Mouse (Mus musculus) forebrain, embryonic 14.5 days (tissue): ENCODE data around the gene Mcm3ap. TPM values are rescaled to one million over a fixed set of nuclear protein-coding genes. Genes with fewer than 3 reads are reported as not detected.

ENCODE experiments used
- ATAC-seq: fragments of 200-750 bp; cut with Nextera tagmentation; 2 replicates; pipeline ENCODE4 v1.8.0; 2017; ENCODE audit warnings: mild to moderate bottlenecking, moderate library complexity
- DNase-seq: peaks from one replicate; pipeline ENCODE4 v3.0.0-alpha.2; 2015; ENCODE audit warnings: low spot score
- H3K27ac ChIP-seq: fragments of 300-500 bp; sonication (generic); 2 replicates; pipeline ENCODE4 v1.5.1; 2014; ENCODE audit warnings: low read depth, mild to moderate bottlenecking, control low read depth, low read length, moderate library complexity
- H3K27me3 ChIP-seq: fragments of 300-500 bp; sonication (generic); replicated peaks from 2 replicates; pipeline ENCODE4 v1.6.1; 2014; ENCODE audit warnings: low read length, control low read depth, mixed read lengths; ENCODE audit not compliant: control insufficient read depth, insufficient read depth
- H3K36me3 ChIP-seq: fragments of 300-500 bp; sonication (generic); 2 replicates; pipeline ENCODE4 v1.6.1; 2014; ENCODE audit warnings: low read length, control low read depth; ENCODE audit not compliant: control insufficient read depth, insufficient read depth
- H3K4me1 ChIP-seq: fragments of 300-500 bp; sonication (generic); 2 replicates; pipeline ENCODE4 v1.6.1; 2014; ENCODE audit warnings: antibody characterized with exemption, low read length, control low read depth; ENCODE audit not compliant: control insufficient read depth, insufficient read depth
- H3K4me2 ChIP-seq: fragments of 300-500 bp; sonication (generic); 2 replicates; pipeline ENCODE4 v1.6.1; 2014; ENCODE audit warnings: mild to moderate bottlenecking, control low read depth, low read length
- H3K4me3 ChIP-seq: fragments of 300-500 bp; sonication (generic); 2 replicates; pipeline ENCODE4 v1.5.1; 2014; ENCODE audit warnings: low read depth, low read length, control low read depth
- H3K9ac ChIP-seq: fragments of 300-500 bp; sonication (generic); 2 replicates; pipeline ENCODE4 v1.6.1; 2014; ENCODE audit warnings: mild to moderate bottlenecking, low read length, control low read depth, moderate library complexity
- H3K9me3 ChIP-seq: fragments of 300-500 bp; sonication (generic); replicated peaks from 2 replicates; pipeline ENCODE4 v1.6.1; 2016; ENCODE audit warnings: low read length, control low read depth, mixed read lengths; ENCODE audit not compliant: control insufficient read depth
- whole genome bisulfite sequencing: fragments of 180-500 bp; shearing (Covaris S2); extraction: QIAGEN DNeasy Blood & Tissue Kit; methylation state at CpG from one replicate; pipeline ENCODE4 v1.1.7; 2014; 5-methylcytosine and 5-hydroxymethylcytosine counted together
- polyA plus RNA-seq: library from polyadenylated mRNA; unstranded; fragments of >200 nt; fragmentation: Nextera tagmentation; extraction: Ambion mirVana; gene quantifications from 2 replicates; pipeline ENCODE4 v1.2.1, GENCODE M21; 2014

The Mcm3ap gene
- polyA plus RNA-seq, 1 experiment from 2014 or later: 65.3 TPM

DNA sequence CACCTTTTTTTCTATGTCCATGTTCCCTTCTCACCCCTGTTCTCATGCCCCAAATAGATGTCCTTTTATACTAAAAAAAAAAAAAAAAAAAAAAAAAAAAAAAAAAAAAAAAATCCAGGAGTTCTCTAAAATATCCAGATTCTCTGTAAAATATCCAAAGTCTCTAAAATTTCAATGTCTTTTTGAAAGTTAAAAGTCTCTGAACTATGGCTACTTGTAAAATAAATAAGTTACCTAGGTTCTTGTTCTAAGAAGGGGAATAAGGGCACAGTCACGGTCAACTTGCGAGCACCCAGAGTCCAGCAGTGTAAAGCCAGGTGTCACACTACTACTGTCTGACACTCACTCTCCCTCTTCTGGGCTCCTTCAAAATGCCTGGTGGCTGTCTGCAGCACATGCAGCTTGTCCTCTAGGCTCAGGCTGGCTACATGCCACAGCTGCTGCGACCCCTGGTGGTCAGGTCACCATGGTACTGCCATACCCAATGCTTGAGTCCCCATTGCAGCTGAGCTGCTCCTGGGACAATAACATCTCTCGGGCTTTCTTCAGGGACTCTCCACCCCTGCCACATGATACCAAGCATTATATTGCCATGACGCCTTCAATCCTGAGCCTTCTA is 44.3 kb downstream of the Mcm3ap start:
- peaks cover 74% of the 10 kb centered on the region for H3K36me3 ChIP-seq

DNA sequence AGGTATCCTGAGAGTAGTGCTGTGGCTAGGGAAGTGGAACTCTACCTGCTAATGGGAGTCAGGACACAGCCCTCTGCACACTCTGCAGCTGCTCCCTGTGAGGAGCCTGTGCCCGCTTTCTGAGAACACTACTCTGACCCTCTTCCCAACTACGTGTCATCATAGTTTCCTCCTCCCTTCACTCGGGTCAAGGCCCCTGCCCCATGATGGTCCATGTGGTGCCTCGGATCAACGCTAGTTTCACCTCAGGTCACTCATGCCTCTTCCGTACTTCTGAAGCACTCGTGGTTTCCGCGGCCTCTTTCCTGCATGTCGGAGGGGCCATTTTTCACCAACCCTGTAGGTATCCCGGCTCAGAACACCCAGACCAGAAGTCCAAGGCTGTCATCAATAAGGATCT is 62.2 kb downstream of the Mcm3ap start:
- Histone ChIP-seq H3K9ac (peak overlapping the region; percentile 25), H3K4me1 (peaks cover 4% of the 10 kb centered on the region; the same call in 1 of the 2 replicates), H3K27me3 (no peaks in the 10 kb centered on the region), H3K27ac (0 out of 2 replicates have a peak overlapping the region, but pooled peaks have one; percentile 2), H3K9me3 (no peaks in the 10 kb centered on the region), H3K4me3 (peak overlapping the region; percentile 69), H3K4me2 (peak overlapping the region; percentile 82), H3K36me3 (peaks cover 20% of the 10 kb centered on the region)
- ATAC-seq (no peak), DNase-seq (no peak)
- 4% methylated on average over 11 of the region's 11 CpGs for WGBS

More for the DNA sequence above, 44.3 kb downstream of the Mcm3ap start:
- 43% methylated on average over 5 of the region's 5 CpGs for WGBS
- H3K9me3 ChIP-seq: no peaks in the 10 kb centered on the region
- no peak overlapping the region for H3K27ac ChIP-seq
- H3K27me3 ChIP-seq: no peaks in the 10 kb centered on the region
- no peak overlapping the region for H3K9ac ChIP-seq
- no peak overlapping the region for H3K4me3 ChIP-seq
- peak; percentile 70 for ATAC-seq
- no peak overlapping the region for H3K4me2 ChIP-seq
- peak; percentile 71 for DNase-seq
- H3K4me1 ChIP-seq: no peaks in the 10 kb centered on the region

DNA sequence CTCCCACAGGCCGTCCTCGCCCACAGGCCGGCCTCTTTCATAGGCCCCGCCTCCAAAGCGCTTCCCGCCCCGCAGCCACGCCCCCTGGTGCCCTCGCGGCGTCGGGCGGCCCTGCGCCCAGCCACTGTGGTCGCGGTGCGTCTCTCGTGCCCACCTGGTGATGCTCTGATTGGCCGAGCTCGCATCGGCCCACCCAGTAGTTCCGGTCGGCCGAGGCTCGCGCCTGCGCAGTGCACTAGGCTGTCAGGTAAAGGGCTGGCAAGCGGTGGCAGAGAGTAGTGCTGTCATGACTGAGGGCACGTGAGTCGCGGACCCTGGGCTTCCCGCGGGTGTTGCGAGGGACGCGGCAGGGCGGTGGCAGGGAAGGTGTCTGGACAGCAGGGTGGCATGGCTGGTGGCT is 62.6 kb downstream of the Mcm3ap start, which contains the start of gene Lss:
TSS of gene Lss (plus strand) at position 214 of the 400 bp plus-strand sequence.
- Histone ChIP-seq H3K9me3 (no peaks in the 10 kb centered on the region), H3K27ac (peak within 1 kb of the TSS; percentile 82), H3K4me2 (peak within 1 kb of the TSS; percentile 82), H3K9ac (peak within 1 kb of the TSS; percentile 79), H3K36me3 (peaks cover 25% of the 10 kb centered on the region), H3K27me3 (no peaks in the 10 kb centered on the region), H3K4me1 (peaks cover 4% of the 10 kb centered on the region; the same call in 1 of the 2 replicates), H3K4me3 (peak within 1 kb of the TSS; percentile 69)
- DNase-seq: peak; percentile 98
- 0% methylated on average over 34 of the region's 37 CpGs for WGBS
- ATAC-seq: peak; percentile 100

DNA sequence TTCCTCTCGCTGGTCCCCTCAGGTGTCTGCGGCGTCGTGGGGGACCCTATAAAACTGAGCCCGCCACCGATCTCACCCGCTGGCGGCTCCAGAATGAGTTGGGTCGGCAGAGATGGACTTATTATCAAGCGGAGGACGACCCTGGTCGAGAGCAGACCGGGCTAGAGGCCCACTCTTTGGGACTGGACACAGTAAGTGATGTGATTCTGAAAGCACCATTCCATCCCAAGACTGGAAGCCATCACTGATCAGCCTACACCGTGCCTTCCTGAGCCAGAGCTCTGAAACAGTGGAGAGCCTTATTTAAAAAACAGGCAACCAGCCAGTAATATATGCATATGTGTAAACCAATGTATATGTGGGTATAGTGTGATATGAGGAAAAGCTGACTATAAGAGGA is 63.1 kb downstream of the Mcm3ap start:
- Histone ChIP-seq H3K4me2 (peak overlapping the region; percentile 82), H3K9me3 (no peaks in the 10 kb centered on the region), H3K9ac (peak overlapping the region; percentile 79), H3K4me3 (peak overlapping the region; percentile 69), H3K27me3 (no peaks in the 10 kb centered on the region), H3K4me1 (peaks cover 4% of the 10 kb centered on the region; the same call in 1 of the 2 replicates), H3K36me3 (peaks cover 30% of the 10 kb centered on the region), H3K27ac (peak overlapping the region; percentile 82)
- 2% methylated on average over 14 of the region's 14 CpGs for WGBS
- no peak for DNase-seq
- ATAC-seq: peak; percentile 30; the same call in 1 of the 2 replicates

DNA sequence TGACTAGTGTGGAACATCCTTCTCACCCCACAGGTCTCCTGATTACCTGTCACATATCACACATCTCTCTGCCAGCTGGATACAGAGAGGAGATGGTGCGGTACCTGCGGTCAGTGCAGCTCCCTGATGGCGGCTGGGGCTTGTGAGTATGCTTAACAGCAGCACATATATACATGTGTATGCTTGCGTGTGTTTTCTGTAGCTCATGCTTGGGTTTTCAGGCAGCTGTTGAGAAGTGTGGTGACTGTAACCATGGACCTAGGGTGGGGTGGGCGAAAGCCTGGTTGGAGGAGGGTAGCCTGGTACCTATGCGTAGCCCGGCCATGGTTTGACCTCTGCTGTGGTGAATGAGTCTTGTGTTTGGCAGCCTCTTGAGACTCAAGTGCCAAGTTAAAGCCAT is 66.8 kb downstream of the Mcm3ap start:
- Histone ChIP-seq H3K36me3 (peaks cover 65% of the 10 kb centered on the region), H3K4me1 (peaks cover 4% of the 10 kb centered on the region; the same call in 1 of the 2 replicates), H3K4me2 (no peak overlapping the region), H3K9ac (no peak overlapping the region), H3K4me3 (no peak overlapping the region), H3K9me3 (no peaks in the 10 kb centered on the region), H3K27me3 (no peaks in the 10 kb centered on the region), H3K27ac (no peak overlapping the region)
- WGBS: 98% methylated on average over 7 of the region's 7 CpGs
- no peak for DNase-seq
- ATAC-seq: no peak

DNA sequence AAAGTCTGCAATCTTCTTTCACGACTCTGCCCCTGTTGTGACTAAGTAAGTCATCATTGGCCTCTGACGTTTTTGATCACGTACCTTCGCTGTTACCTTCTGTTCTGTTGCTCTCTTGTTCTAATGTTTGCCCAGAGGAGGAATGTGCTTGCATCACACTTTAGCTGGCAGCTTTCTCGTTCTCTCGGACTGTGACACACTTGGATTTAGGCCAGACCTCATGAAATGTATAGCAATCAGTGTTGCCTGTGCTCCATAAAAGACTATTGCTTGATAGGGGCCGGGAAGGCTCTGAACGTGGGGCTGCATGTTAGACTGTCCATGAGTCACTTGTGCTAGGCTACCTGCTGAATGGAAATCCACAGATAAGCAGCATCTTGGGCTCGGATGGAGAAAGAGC is 68.9 kb downstream of the Mcm3ap start:
- Histone ChIP-seq H3K9me3 (no peaks in the 10 kb centered on the region), H3K36me3 (peaks cover 86% of the 10 kb centered on the region), H3K9ac (no peak overlapping the region), H3K27me3 (no peaks in the 10 kb centered on the region), H3K4me3 (no peak overlapping the region), H3K4me1 (peaks cover 1% of the 10 kb centered on the region; the same call in 1 of the 2 replicates), H3K27ac (no peak overlapping the region), H3K4me2 (no peak overlapping the region)
- WGBS: 79% methylated on average over 9 of the region's 9 CpGs
- no peak for DNase-seq
- ATAC-seq: no peak

DNA sequence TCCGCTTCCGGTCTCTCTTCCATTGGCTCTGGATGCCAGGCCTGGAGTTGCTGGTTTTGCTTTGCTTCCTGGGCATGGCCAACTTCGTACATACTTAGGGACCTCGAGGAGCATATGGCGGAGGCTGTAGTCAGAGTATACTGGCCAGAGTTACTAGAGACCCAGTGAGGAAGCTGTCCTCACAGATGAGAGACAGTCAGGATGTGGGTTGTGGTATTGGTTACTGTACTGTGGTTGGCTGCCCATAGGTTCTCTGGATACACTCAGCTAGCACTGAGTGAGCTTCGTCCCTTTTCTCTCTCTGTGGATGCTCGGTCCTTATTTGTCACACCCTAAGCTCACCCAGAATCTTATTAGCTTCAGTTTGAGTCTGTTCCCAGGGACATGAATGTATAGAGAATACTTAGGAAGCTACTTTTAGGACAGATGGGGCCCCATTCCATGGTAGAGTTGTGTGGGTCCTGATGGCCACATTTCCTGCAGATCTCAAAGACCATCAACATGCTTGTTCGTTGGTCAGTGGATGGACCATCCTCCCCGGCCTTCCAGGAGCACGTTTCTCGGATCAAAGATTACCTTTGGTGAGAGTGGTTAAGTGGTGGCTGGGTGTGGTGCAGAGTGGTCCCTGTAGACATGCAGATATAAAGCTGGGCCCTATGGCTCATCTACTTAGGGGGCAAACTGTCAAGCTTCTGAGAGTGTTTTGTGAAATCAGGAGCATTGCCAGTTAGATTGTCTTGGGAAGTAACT is 72.8 kb downstream of the Mcm3ap start:
- ATAC-seq: no peak
- H3K27ac ChIP-seq: no peak overlapping the region
- peaks cover 99% of the 10 kb centered on the region for H3K36me3 ChIP-seq
- no peak overlapping the region for H3K9ac ChIP-seq
- no peaks in the 10 kb centered on the region for H3K4me1 ChIP-seq
- 95% methylated on average over 11 of the region's 11 CpGs for WGBS
- no peak for DNase-seq
- H3K27me3 ChIP-seq: no peaks in the 10 kb centered on the region
- no peak overlapping the region for H3K4me3 ChIP-seq
- H3K4me2 ChIP-seq: no peak overlapping the region
- no peaks in the 10 kb centered on the region for H3K9me3 ChIP-seq

DNA sequence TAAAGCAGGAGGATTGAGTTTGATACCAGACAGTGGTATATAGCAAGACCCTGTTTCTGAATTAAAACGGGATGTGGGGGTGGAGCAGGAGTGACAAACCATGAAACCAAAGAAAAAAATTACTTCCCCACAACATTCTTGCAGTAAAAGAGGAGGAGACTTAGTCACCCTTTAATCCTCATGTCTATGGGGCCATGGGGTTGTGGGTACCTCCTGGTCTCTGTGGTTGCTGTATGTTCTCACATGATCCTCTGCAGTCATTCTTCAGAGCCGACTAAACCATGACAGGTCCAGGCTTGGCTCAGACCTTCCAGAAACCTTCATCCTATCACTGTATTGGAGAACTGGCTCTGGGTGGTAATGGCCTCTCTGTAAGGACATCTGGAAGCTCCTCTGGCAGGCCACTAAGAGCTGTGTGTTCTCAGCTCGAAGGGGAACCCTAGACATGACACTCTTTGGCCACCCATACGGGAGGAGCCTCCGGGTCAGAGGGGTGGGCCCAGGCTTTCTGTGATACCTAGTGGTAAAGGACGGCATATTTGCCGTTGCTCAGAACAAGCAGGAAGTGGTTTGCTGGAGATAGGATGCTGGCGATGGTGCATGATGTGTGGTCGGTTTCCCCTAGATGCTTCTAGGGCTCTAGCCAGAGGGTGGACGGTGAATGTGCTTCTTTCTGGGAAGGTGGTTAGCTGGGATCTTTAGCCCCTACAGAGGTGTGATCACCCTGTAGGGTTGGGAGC is 74.1 kb downstream of the Mcm3ap start:
- Histone ChIP-seq H3K4me3 (no peak overlapping the region), H3K36me3 (peaks cover 99% of the 10 kb centered on the region), H3K4me2 (no peak overlapping the region), H3K9ac (no peak overlapping the region), H3K27ac (no peak overlapping the region), H3K27me3 (no peaks in the 10 kb centered on the region), H3K4me1 (no peaks in the 10 kb centered on the region), H3K9me3 (no peaks in the 10 kb centered on the region)
- ATAC-seq (no peak), DNase-seq (no peak)
- WGBS: 91% methylated on average over 10 of the region's 10 CpGs
